Mouse (Mus musculus) layer of hippocampus, adult 18-20 months (tissue): ENCODE data around the gene Cdrt4. TPM values are rescaled to one million over a fixed set of nuclear protein-coding genes. Genes with fewer than 3 reads are reported as not detected.

Experiments
- DNase-seq, 2 experiments: peaks; one replicate each; pipeline ENCODE4 v3.0.0; 2022; ENCODE audit warnings: low spot score in 2 of 2
- total RNA-seq, 2 experiments: library from RNA; stranded (reverse); gene quantifications; 2 replicates each; pipeline ENCODE4 v1.2.3; 2021

The Cdrt4 gene
- total RNA-seq, 2 experiments from 2014 or later = not detected

- DNase-seq = no peak
Measured at GRCm38 (mm10) chr11:62995066-62995754, 44.2 kb downstream of the Cdrt4 start.

- no peak for DNase-seq
Measured at GRCm38 (mm10) chr11:62995755-62996521, 44.9 kb downstream of the Cdrt4 start.

GRCm38 (mm10) chr11:62996522-62996898, 45.5 kb downstream of the Cdrt4 start:
- DNase-seq = no peak

- no peak for DNase-seq
Measured at GRCm38 (mm10) chr11:62997039-62997717, 46.2 kb downstream of the Cdrt4 start.

- no peak for DNase-seq
Measured at GRCm38 (mm10) chr11:62997718-62998281, 46.8 kb downstream of the Cdrt4 start.

- no peak for DNase-seq
Measured at GRCm38 (mm10) chr11:63000126-63000525, 49.1 kb downstream of the Cdrt4 start.

GRCm38 (mm10) chr11:63004617-63005016, 53.6 kb downstream of the Cdrt4 start:
- DNase-seq = no peak

- DNase-seq = no peak
Measured at GRCm38 (mm10) chr11:63007376-63007775, 56.4 kb downstream of the Cdrt4 start.

GRCm38 (mm10) chr11:63008004-63008403, 57.0 kb downstream of the Cdrt4 start:
- DNase-seq = no peak

- DNase-seq = no peak
Measured at GRCm38 (mm10) chr11:63009761-63010160, 58.8 kb downstream of the Cdrt4 start.

GRCm38 (mm10) chr11:63017327-63018082, 66.5 kb downstream of the Cdrt4 start:
- DNase-seq = no peak

GRCm38 (mm10) chr11:63018083-63018622, 67.2 kb downstream of the Cdrt4 start:
- no peak for DNase-seq

- peak in 1 of 2 experiments; percentile 41 for DNase-seq
Measured at GRCm38 (mm10) chr11:63020633-63021032, 69.6 kb downstream of the Cdrt4 start.

- DNase-seq = no peak
Measured at GRCm38 (mm10) chr11:63021141-63021806, 70.3 kb downstream of the Cdrt4 start.

GRCm38 (mm10) chr11:63023461-63023860, 72.5 kb downstream of the Cdrt4 start:
- DNase-seq = no peak

- no peak for DNase-seq
Measured at GRCm38 (mm10) chr11:63024136-63024535, 73.1 kb downstream of the Cdrt4 start.

- DNase-seq = peak; percentile 36 to 65
Measured at GRCm38 (mm10) chr11:63025476-63025875, 74.5 kb downstream of the Cdrt4 start.

- DNase-seq = peak; percentile 26 to 64
Measured at GRCm38 (mm10) chr11:63026651-63027141, 75.7 kb downstream of the Cdrt4 start.

- DNase-seq = no peak
Measured at GRCm38 (mm10) chr11:63028131-63028530, 77.1 kb downstream of the Cdrt4 start.

GRCm38 (mm10) chr11:63029148-63029714, 78.2 kb downstream of the Cdrt4 start:
- DNase-seq = no peak
